Mouse (Mus musculus): ENCODE data around the gene Bean1. TPM values are rescaled to one million over a fixed set of nuclear protein-coding genes. Genes with fewer than 3 reads are reported as not detected.

Bean1 gene
- polyA plus RNA-seq, 1 experiment, result 2.6 TPM

- peaks cover 2% of the 10 kb centered on the region; the same call in 1 of the 2 replicates for H3K4me1 ChIP-seq (ENCODE audit: control insufficient read depth, insufficient read depth, low read length)
- 81% methylated on average over 4 of the region's 4 CpGs for WGBS
- no peak for TF ChIP-seq POLR2A (IDR thresholded peaks at IDR 0.05; ENCODE audit: borderline replicate concordance, control insufficient read depth, low read depth, low read length)
- no peak for TF ChIP-seq CTCF (IDR thresholded peaks at IDR 0.05; ENCODE audit: control insufficient read depth, insufficient read depth, low read length)
Measured at GRCm38 (mm10) chr8:104202320-104202719, 32.1 kb downstream of the Bean1 start.

GRCm38 (mm10) chr8:104205292-104205691 lies 35.0 kb downstream of the Bean1 start:
- 70% methylated on average over 3 of the region's 3 CpGs for WGBS
- TF ChIP-seq POLR2A (IDR thresholded peaks at IDR 0.05; ENCODE audit: borderline replicate concordance, control insufficient read depth, low read depth, low read length) (no peak), CTCF (IDR thresholded peaks at IDR 0.05; ENCODE audit: control insufficient read depth, insufficient read depth, low read length) (no peak)
- Histone ChIP-seq H3K4me1 (ENCODE audit: control insufficient read depth, insufficient read depth, low read length) (peaks cover 2% of the 10 kb centered on the region; the same call in 1 of the 2 replicates), H3K4me3 (replicated peaks; ENCODE audit: control insufficient read depth, low read depth, low read length) (no peak overlapping the region), H3K27ac (ENCODE audit: control insufficient read depth, insufficient read depth, low read depth, low read length, poor library complexity) (no peak overlapping the region)

More at GRCm38 (mm10) chr8:104202320-104202719, 32.1 kb downstream of the Bean1 start:
- no peak overlapping the region for H3K27ac ChIP-seq (ENCODE audit: control insufficient read depth, insufficient read depth, low read depth, low read length, poor library complexity)
- H3K4me3 ChIP-seq (replicated peaks; ENCODE audit: control insufficient read depth, low read depth, low read length), result no peak overlapping the region

GRCm38 (mm10) chr8:104217601-104218000 lies 47.4 kb downstream of the Bean1 start:
- H3K4me3 ChIP-seq (replicated peaks; ENCODE audit: control insufficient read depth, low read depth, low read length), result no peak overlapping the region
- no peak overlapping the region for H3K27ac ChIP-seq (ENCODE audit: control insufficient read depth, insufficient read depth, low read depth, low read length, poor library complexity)
- H3K4me1 ChIP-seq (ENCODE audit: control insufficient read depth, insufficient read depth, low read length), result no peaks in the 10 kb centered on the region
- 83% methylated on average over 5 of the region's 5 CpGs for WGBS
- TF ChIP-seq CTCF (IDR thresholded peaks at IDR 0.05; ENCODE audit: control insufficient read depth, insufficient read depth, low read length) (no peak), POLR2A (IDR thresholded peaks at IDR 0.05; ENCODE audit: borderline replicate concordance, control insufficient read depth, low read depth, low read length) (no peak)

GRCm38 (mm10) chr8:104219079-104219478 lies 48.8 kb downstream of the Bean1 start:
- H3K4me3 ChIP-seq (replicated peaks; ENCODE audit: control insufficient read depth, low read depth, low read length), result no peak overlapping the region
- no peak overlapping the region for H3K27ac ChIP-seq (ENCODE audit: control insufficient read depth, insufficient read depth, low read depth, low read length, poor library complexity)
- TF ChIP-seq CTCF (IDR thresholded peaks at IDR 0.05; ENCODE audit: control insufficient read depth, insufficient read depth, low read length), result peak; percentile 90
- TF ChIP-seq POLR2A (IDR thresholded peaks at IDR 0.05; ENCODE audit: borderline replicate concordance, control insufficient read depth, low read depth, low read length), result no peak
- H3K4me1 ChIP-seq (ENCODE audit: control insufficient read depth, insufficient read depth, low read length), result no peaks in the 10 kb centered on the region
- 9% methylated on average over 11 of the region's 11 CpGs for WGBS

GRCm38 (mm10) chr8:104219806-104220205 lies 49.6 kb downstream of the Bean1 start:
- Histone ChIP-seq H3K4me1 (ENCODE audit: control insufficient read depth, insufficient read depth, low read length) (no peaks in the 10 kb centered on the region), H3K4me3 (replicated peaks; ENCODE audit: control insufficient read depth, low read depth, low read length) (no peak overlapping the region), H3K27ac (ENCODE audit: control insufficient read depth, insufficient read depth, low read depth, low read length, poor library complexity) (no peak overlapping the region)
- 42% methylated on average over 5 of the region's 5 CpGs for WGBS
- no peak for TF ChIP-seq POLR2A (IDR thresholded peaks at IDR 0.05; ENCODE audit: borderline replicate concordance, control insufficient read depth, low read depth, low read length)
- peak; percentile 92 for TF ChIP-seq CTCF (IDR thresholded peaks at IDR 0.05; ENCODE audit: control insufficient read depth, insufficient read depth, low read length)

- Histone ChIP-seq H3K4me1 (ENCODE audit: control insufficient read depth, insufficient read depth, low read length) (no peaks in the 10 kb centered on the region; the same call in 1 of the 2 replicates), H3K27ac (ENCODE audit: control insufficient read depth, insufficient read depth, low read depth, low read length, poor library complexity) (no peak overlapping the region), H3K4me3 (replicated peaks; ENCODE audit: control insufficient read depth, low read depth, low read length) (no peak overlapping the region)
- 89% methylated on average over 5 of the region's 5 CpGs for WGBS
- TF ChIP-seq CTCF (IDR thresholded peaks at IDR 0.05; ENCODE audit: control insufficient read depth, insufficient read depth, low read length) (no peak), POLR2A (IDR thresholded peaks at IDR 0.05; ENCODE audit: borderline replicate concordance, control insufficient read depth, low read depth, low read length) (no peak)
Measured at GRCm38 (mm10) chr8:104227048-104227447, 56.8 kb downstream of the Bean1 start.

- 60% methylated on average over 9 of the region's 9 CpGs for WGBS
- no peak overlapping the region for H3K4me3 ChIP-seq (replicated peaks; ENCODE audit: control insufficient read depth, low read depth, low read length)
- TF ChIP-seq POLR2A (IDR thresholded peaks at IDR 0.05; ENCODE audit: borderline replicate concordance, control insufficient read depth, low read depth, low read length) (no peak), CTCF (IDR thresholded peaks at IDR 0.05; ENCODE audit: control insufficient read depth, insufficient read depth, low read length) (no peak)
Measured at GRCm38 (mm10) chr8:104230377-104230776, 60.1 kb downstream of the Bean1 start.

GRCm38 (mm10) chr8:104232039-104232438 lies 61.8 kb downstream of the Bean1 start:
- H3K4me1 ChIP-seq (ENCODE audit: control insufficient read depth, insufficient read depth, low read length), result peaks cover 4% of the 10 kb centered on the region; the same call in 1 of the 2 replicates
- no peak for TF ChIP-seq CTCF (IDR thresholded peaks at IDR 0.05; ENCODE audit: control insufficient read depth, insufficient read depth, low read length)
- TF ChIP-seq POLR2A (IDR thresholded peaks at IDR 0.05; ENCODE audit: borderline replicate concordance, control insufficient read depth, low read depth, low read length), result no peak
- H3K27ac ChIP-seq (ENCODE audit: control insufficient read depth, insufficient read depth, low read depth, low read length, poor library complexity), result peak overlapping the region; percentile 26; the same call in 1 of the 2 replicates
- no peak overlapping the region for H3K4me3 ChIP-seq (replicated peaks; ENCODE audit: control insufficient read depth, low read depth, low read length)
- 72% methylated on average over 4 of the region's 4 CpGs for WGBS

More at GRCm38 (mm10) chr8:104230377-104230776, 60.1 kb downstream of the Bean1 start:
- Histone ChIP-seq H3K27ac (ENCODE audit: control insufficient read depth, insufficient read depth, low read depth, low read length, poor library complexity) (no peak overlapping the region), H3K4me1 (ENCODE audit: control insufficient read depth, insufficient read depth, low read length) (peaks cover 4% of the 10 kb centered on the region; the same call in 1 of the 2 replicates)

- peak overlapping the region; percentile 94 for H3K27ac ChIP-seq (ENCODE audit: control insufficient read depth, insufficient read depth, low read depth, low read length, poor library complexity)
- no peak for TF ChIP-seq CTCF (IDR thresholded peaks at IDR 0.05; ENCODE audit: control insufficient read depth, insufficient read depth, low read length)
- no peak for TF ChIP-seq POLR2A (IDR thresholded peaks at IDR 0.05; ENCODE audit: borderline replicate concordance, control insufficient read depth, low read depth, low read length)
- H3K4me3 ChIP-seq (replicated peaks; ENCODE audit: control insufficient read depth, low read depth, low read length), result no peak overlapping the region
- peaks cover 4% of the 10 kb centered on the region; the same call in 1 of the 2 replicates for H3K4me1 ChIP-seq (ENCODE audit: control insufficient read depth, insufficient read depth, low read length)
- whole genome bisulfite sequencing, result 44% methylated on average over 5 of the region's 5 CpGs
Measured at GRCm38 (mm10) chr8:104232919-104233318, 62.7 kb downstream of the Bean1 start.
